ENCODE assay signal across 11 mouse cellular contexts in the genomic region with DNA sequence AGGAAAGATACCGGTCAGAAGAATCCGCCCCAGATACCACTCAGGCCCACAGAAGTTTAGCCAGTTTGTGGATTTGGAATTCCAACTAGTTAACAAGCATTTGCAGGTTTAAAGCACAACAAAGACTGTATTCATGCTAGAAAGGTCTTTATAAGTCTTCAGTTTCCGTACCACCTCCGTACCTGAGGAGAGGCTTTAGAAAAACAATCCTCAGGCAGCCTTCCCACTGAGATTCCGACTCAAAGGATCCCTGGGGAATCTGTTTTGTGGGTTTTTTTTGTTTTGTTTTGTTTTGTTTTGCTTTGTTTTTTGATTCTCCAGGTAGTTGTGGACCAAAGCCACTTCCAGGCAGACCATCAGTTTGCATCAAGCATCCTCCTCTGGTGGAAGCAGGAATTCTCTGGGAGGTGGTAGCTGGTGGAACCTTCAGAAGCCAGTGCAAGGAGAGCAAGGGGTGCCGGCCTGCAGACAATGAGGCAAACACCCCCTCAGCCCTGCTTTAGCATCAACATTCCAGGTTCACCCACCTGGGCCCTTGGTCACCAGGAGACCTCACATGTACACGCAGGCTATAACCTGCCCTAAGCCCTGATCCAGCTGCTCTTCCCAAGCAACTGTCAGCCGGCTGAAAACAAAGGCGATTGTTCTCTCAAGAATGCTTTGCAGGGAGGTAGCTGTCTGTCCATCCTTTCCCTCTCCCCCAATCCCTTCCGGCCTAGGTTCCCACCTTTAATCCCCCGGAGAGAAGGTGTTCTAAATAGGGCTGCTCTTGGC. TPM values are rescaled to one million over a fixed set of nuclear protein-coding genes. Genes with fewer than 3 reads are reported as not detected.
DNase-seq lines count a peak whose midpoint lies in the region; ATAC-seq and TF ChIP-seq lines count a peak whose summit lies in the region.
"Had no signal": no experiment of that assay in that cellular context is flagged by ENCODE, and none has a peak within 500 bp of the region (broad histone marks: within the 10 kb centered on the region; RNA-seq: fewer than 3 reads in every experiment).

No protein-coding gene starts in this region.

- H3K36me3 ChIP-seq in kidney, postnatal 0 days (ENCODE audit: insufficient read depth, low read length), result no peaks in the 10 kb centered on the region
- no peaks in the 10 kb centered on the region for H3K36me3 ChIP-seq in ES-E14 (ENCODE audit: control insufficient read depth, insufficient read depth, low read length, poor library complexity, severe bottlenecking)
- H3K36me3 ChIP-seq in embryonic facial prominence, embryonic 11.5 days (replicated peaks; ENCODE audit: control insufficient read depth, insufficient read depth, low read depth, low read length), result no peaks in the 10 kb centered on the region
- H3K36me3 ChIP-seq in limb, embryonic 11.5 days (ENCODE audit: control insufficient read depth, insufficient read depth, low read length), result no peaks in the 10 kb centered on the region

- peak overlapping the region; percentile 32; the same call in 1 of the 2 replicates for H3K4me2 ChIP-seq in kidney, postnatal 0 days (ENCODE audit: low read length)
- no peak overlapping the region for H3K4me2 ChIP-seq in embryonic facial prominence, embryonic 11.5 days (ENCODE audit: low read depth, low read length)
- H3K4me2 ChIP-seq in limb, embryonic 11.5 days (ENCODE audit: low read depth, severe bottlenecking), result no peak overlapping the region

- no peak overlapping the region for H3K9ac ChIP-seq in kidney, postnatal 0 days (ENCODE audit: low read depth, low read length)
- no peak overlapping the region for H3K9ac ChIP-seq in ES-E14 (ENCODE audit: insufficient read depth, low read depth, low read length, poor library complexity, severe bottlenecking)
- H3K9ac ChIP-seq in embryonic facial prominence, embryonic 11.5 days (replicated peaks; ENCODE audit: low read length), result peak overlapping the region; percentile 44
- H3K9ac ChIP-seq in limb, embryonic 11.5 days (ENCODE audit: low read length), result no peak overlapping the region

- no peak for DNase-seq in kidney, postnatal 0 days (ENCODE audit: low spot score)
- DNase-seq in kidney, adult 9 months, result no peak
- DNase-seq in ES-E14 (ENCODE audit: low read depth, low spot score), result no peak
- peak; percentile 35 for DNase-seq in embryonic facial prominence, embryonic 11.5 days (ENCODE audit: low spot score)
- DNase-seq in limb, embryonic 11.5 days (ENCODE audit: low spot score), result no peak
- DNase-seq in testis, postnatal 10 days (ENCODE audit: low spot score), result no peak
- DNase-seq: cerebellum, adult 9-10 months; kidney, adult 8-10 months; lung, postnatal 36 days; thymus, postnatal 36 days had no signal

- WGBS in kidney, postnatal 0 days, result 55% methylated on average over 11 of the region's 11 CpGs
- WGBS in embryonic facial prominence, embryonic 11.5 days, result 20% methylated on average over 11 of the region's 11 CpGs
- WGBS in limb, embryonic 11.5 days, result 45% methylated on average over 11 of the region's 11 CpGs

- in situ Hi-C loops in ES-E14 (cut with MboI; ENCODE audit: low sequenced_read_pairs in 2 of 2, unreplicated experiment in 2 of 2), result no loop called here

- no peak for ATAC-seq in kidney, postnatal 0 days (replicated peaks; ENCODE audit: low FRiP score, low read depth)
- no peak for ATAC-seq in embryonic facial prominence, embryonic 11.5 days (replicated peaks; ENCODE audit: insufficient number of reproducible peaks, low FRiP score, low TSS enrichment, low read depth)
- no peak for ATAC-seq in limb, embryonic 11.5 days (ENCODE audit: insufficient number of reproducible peaks, low FRiP score, low TSS enrichment, low read depth)
- ATAC-seq in monocyte, adult 5-6 weeks (replicated peaks; ENCODE audit: insufficient number of reproducible peaks, low FRiP score, low TSS enrichment, poor library complexity, severe bottlenecking), result no peak

- H3K27me3 ChIP-seq in kidney, postnatal 0 days (ENCODE audit: insufficient read depth, low read length), result no peaks in the 10 kb centered on the region
- no peaks in the 10 kb centered on the region for H3K27me3 ChIP-seq in embryonic facial prominence, embryonic 11.5 days (ENCODE audit: control insufficient read depth, insufficient read depth, low read length)
- H3K27me3 ChIP-seq in limb, embryonic 11.5 days (ENCODE audit: control insufficient read depth, insufficient read depth, low read length), result no peaks in the 10 kb centered on the region

- H3K9me3 ChIP-seq in kidney, postnatal 0 days (replicated peaks; ENCODE audit: low read length), result no peaks in the 10 kb centered on the region
- H3K9me3 ChIP-seq in ES-E14 (ENCODE audit: control insufficient read depth, insufficient read depth, low read depth, low read length), result no peaks in the 10 kb centered on the region
- no peaks in the 10 kb centered on the region for H3K9me3 ChIP-seq in embryonic facial prominence, embryonic 11.5 days (replicated peaks; ENCODE audit: control insufficient read depth, low read length)
- H3K9me3 ChIP-seq in limb, embryonic 11.5 days (ENCODE audit: control insufficient read depth, low read length), result no peaks in the 10 kb centered on the region

- H3K4me3 ChIP-seq in kidney, postnatal 0 days (replicated peaks; ENCODE audit: low read depth, low read length), result no peak overlapping the region
- peak overlapping the region in 1 of 2 experiments; percentile 19; a peak in 1 of 4 replicates for H3K4me3 ChIP-seq in ES-E14 (ENCODE audit: insufficient read depth in 1 of 2, low read depth in 1 of 2, low read length in 2 of 2, poor library complexity in 1 of 2, severe bottlenecking in 1 of 2)
- no peak overlapping the region for H3K4me3 ChIP-seq in embryonic facial prominence, embryonic 11.5 days (ENCODE audit: low read depth, low read length)
- H3K4me3 ChIP-seq in limb, embryonic 11.5 days (ENCODE audit: low read depth, low read length), result no peak overlapping the region

- no peak for TF ChIP-seq CTCF in kidney, postnatal 0 days (IDR thresholded peaks at IDR 0.05; ENCODE audit: low read depth)

- peaks cover 10% of the 10 kb centered on the region for H3K4me1 ChIP-seq in kidney, postnatal 0 days (replicated peaks; ENCODE audit: insufficient read depth, low read length)
- H3K4me1 ChIP-seq in ES-E14 (ENCODE audit: control insufficient read depth in 2 of 2, insufficient read depth in 2 of 2, low read length in 2 of 2, poor library complexity in 1 of 2), result peaks cover 11 to 39% of the 10 kb centered on the region in 2 experiments; a peak in 3 of 4 replicates
- H3K4me1 ChIP-seq in embryonic facial prominence, embryonic 11.5 days (ENCODE audit: control insufficient read depth, insufficient read depth, low read length), result no peaks in the 10 kb centered on the region; the same call in none of the 2 replicates
- peaks cover 34% of the 10 kb centered on the region for H3K4me1 ChIP-seq in limb, embryonic 11.5 days (ENCODE audit: control insufficient read depth, insufficient read depth, low read length)

- H3K27ac ChIP-seq in kidney, postnatal 0 days, result no peak overlapping the region
- peak overlapping the region; percentile 100 for H3K27ac ChIP-seq in ES-E14 (ENCODE audit: insufficient read depth, low read depth, low read length, poor library complexity, severe bottlenecking)
- H3K27ac ChIP-seq in embryonic facial prominence, embryonic 11.5 days (replicated peaks; ENCODE audit: low read depth, low read length), result peak overlapping the region; percentile 49; the same call in 1 of the 2 replicates
- H3K27ac ChIP-seq in limb, embryonic 11.5 days (replicated peaks; ENCODE audit: low read depth, low read length), result peak overlapping the region; percentile 4

TF ChIP-seq in ES-E14, 5 proteins besides CTCF, POLR2A, EP300 and RAD21:
- TF ChIP-seq ZNF384 (IDR thresholded peaks at IDR 0.05; ENCODE audit: low read depth, low read length) (no peak), HCFC1 (IDR thresholded peaks at IDR 0.05; ENCODE audit: borderline replicate concordance, insufficient read depth, low read length) (no peak), MAFK (IDR thresholded peaks at IDR 0.05; ENCODE audit: insufficient read depth, low read depth, low read length) (no peak), ZC3H11A (IDR thresholded peaks at IDR 0.05; ENCODE audit: borderline replicate concordance, low read depth, low read length) (no peak), CHD2 (IDR thresholded peaks at IDR 0.05; ENCODE audit: low read depth, low read length) (no peak)

RNA-seq across cellular contexts. Expression of gene Fzd7, which starts 33.5 kb away (rescaled TPM):
- 15.2 and 17.9 TPM in 2 replicates for polyA plus RNA-seq in kidney, postnatal 0 days (2015; fragmentation: Nextera tagmentation; extraction: Ambion mirVana)
- 57.9 and 88.8 TPM in 2 replicates for total RNA-seq in ES-E14 (2012; rRNA removed)
- 19.3 and 21.6 TPM in 2 replicates for polyA plus RNA-seq in embryonic facial prominence, embryonic 11.5 days (2014; fragmentation: Nextera tagmentation; extraction: Ambion mirVana)
- 15.3 and 19.7 TPM in 2 replicates for polyA plus RNA-seq in limb, embryonic 11.5 days (2014; fragmentation: Nextera tagmentation; extraction: Ambion mirVana)
- 12.6 to 14.3 TPM (median 13.2 TPM) in 3 replicates for total RNA-seq in monocyte, adult 5-6 weeks (2017)
